Mouse (Mus musculus) midbrain, embryonic 11.5 days (tissue): ENCODE measurements around the gene Akap6. TPM values are rescaled to one million over a fixed set of nuclear protein-coding genes. Genes with fewer than 3 reads are reported as not detected.
A peak's percentile ranks its signal among the peaks of the same experiment; 100 is the strongest.

Source experiments
- ATAC-seq: fragments of 200-750 bp; cut with Nextera tagmentation; 2 replicates; pipeline ENCODE4 v1.8.0; 2017; ENCODE audit warnings: moderate TSS enrichment, moderate library complexity; ENCODE audit not compliant: low FRiP score
- DNase-seq: peaks from one replicate; pipeline ENCODE4 v3.0.0; 2015; ENCODE audit warnings: low spot score; ENCODE audit errors: missing footprints
- H3K27ac ChIP-seq: fragments of 300-500 bp; sonication (generic); 2 replicates; pipeline ENCODE4 v1.5.1; 2014; ENCODE audit warnings: low read depth, low read length
- H3K27me3 ChIP-seq: fragments of 300-500 bp; sonication (generic); 2 replicates; pipeline ENCODE4 v1.6.1; 2014; ENCODE audit warnings: mild to moderate bottlenecking, low read length, moderate library complexity, mixed read lengths; ENCODE audit not compliant: control insufficient read depth, insufficient read depth
- H3K36me3 ChIP-seq: fragments of 300-500 bp; sonication (generic); 2 replicates; pipeline ENCODE4 v1.6.1; 2014; ENCODE audit warnings: mild to moderate bottlenecking, low read length, moderate library complexity, mixed read lengths; ENCODE audit not compliant: control insufficient read depth, insufficient read depth
- H3K4me1 ChIP-seq: fragments of 300-500 bp; sonication (generic); 2 replicates; pipeline ENCODE4 v1.6.1; 2014; ENCODE audit warnings: low read length; ENCODE audit not compliant: control insufficient read depth, insufficient read depth
- H3K4me2 ChIP-seq: fragments of 300-500 bp; sonication (generic); 2 replicates; pipeline ENCODE4 v1.6.1; 2014; ENCODE audit warnings: mild to moderate bottlenecking, moderate library complexity
- H3K4me3 ChIP-seq: fragments of 300-500 bp; sonication (generic); 2 replicates; pipeline ENCODE4 v1.5.1; 2014; ENCODE audit warnings: low read depth, low read length
- H3K9ac ChIP-seq: fragments of 300-500 bp; sonication (generic); 2 replicates; pipeline ENCODE4 v1.6.1; 2014; ENCODE audit warnings: low read length
- H3K9me3 ChIP-seq: fragments of 300-500 bp; sonication (generic); 2 replicates; pipeline ENCODE4 v1.6.1; 2016; ENCODE audit warnings: low read length; ENCODE audit not compliant: control insufficient read depth
- WGBS: fragments of 180-500 bp; shearing (Covaris S2); extraction: QIAGEN DNeasy Blood & Tissue Kit; methylation state at CpG from one replicate; pipeline ENCODE4 v1.1.7; 2014; 5-methylcytosine and 5-hydroxymethylcytosine counted together
- polyA plus RNA-seq: library from polyadenylated mRNA; unstranded; fragments of >200 nt; fragmentation: Nextera tagmentation; extraction: Ambion mirVana; gene quantifications from 2 replicates; pipeline ENCODE4 v1.2.1, GENCODE M21; 2014

The Akap6 gene
- polyA plus RNA-seq, 1 experiment from 2014 or later, result 16.5 TPM

GRCm38 (mm10) chr12:52957587-52957986 lies 258.4 kb downstream of the Akap6 start:
- Histone ChIP-seq H3K9me3 (no peaks in the 10 kb centered on the region), H3K4me2 (no peak overlapping the region), H3K27me3 (no peaks in the 10 kb centered on the region), H3K4me1 (no peaks in the 10 kb centered on the region), H3K9ac (no peak overlapping the region), H3K27ac (no peak overlapping the region), H3K36me3 (no peaks in the 10 kb centered on the region), H3K4me3 (no peak overlapping the region)
- WGBS, result 87% methylated on average over 3 of the region's 3 CpGs
- ATAC-seq (no peak), DNase-seq (no peak)

GRCm38 (mm10) chr12:52957994-52958393 lies 258.8 kb downstream of the Akap6 start:
- no peak for DNase-seq
- no peaks in the 10 kb centered on the region for H3K4me1 ChIP-seq
- no peak overlapping the region for H3K27ac ChIP-seq
- H3K36me3 ChIP-seq, result no peaks in the 10 kb centered on the region
- no peak overlapping the region for H3K4me2 ChIP-seq
- H3K9ac ChIP-seq, result no peak overlapping the region
- ATAC-seq, result no peak
- H3K27me3 ChIP-seq, result no peaks in the 10 kb centered on the region
- H3K4me3 ChIP-seq, result no peak overlapping the region
- WGBS, result 51% methylated on average over 3 of the region's 3 CpGs
- H3K9me3 ChIP-seq, result no peaks in the 10 kb centered on the region

- Histone ChIP-seq H3K36me3 (no peaks in the 10 kb centered on the region), H3K27ac (no peak overlapping the region), H3K9ac (no peak overlapping the region), H3K4me2 (no peak overlapping the region), H3K4me3 (no peak overlapping the region), H3K9me3 (no peaks in the 10 kb centered on the region), H3K4me1 (no peaks in the 10 kb centered on the region), H3K27me3 (no peaks in the 10 kb centered on the region)
- no peak for ATAC-seq
- DNase-seq, result no peak
- WGBS, result 82% methylated on average over 6 of the region's 6 CpGs
These were observed 292.6 kb downstream of the Akap6 start for GRCm38 (mm10) chr12:52991745-52992144.

- WGBS, result 28% methylated on average over 3 of the region's 3 CpGs
- Histone ChIP-seq H3K27ac (no peak overlapping the region), H3K4me1 (peaks cover 5% of the 10 kb centered on the region; the same call in 1 of the 2 replicates), H3K9me3 (no peaks in the 10 kb centered on the region), H3K27me3 (no peaks in the 10 kb centered on the region), H3K4me3 (no peak overlapping the region), H3K9ac (no peak overlapping the region), H3K36me3 (no peaks in the 10 kb centered on the region), H3K4me2 (no peak overlapping the region)
- ATAC-seq (no peak), DNase-seq (no peak)
These were observed 313.2 kb downstream of the Akap6 start for GRCm38 (mm10) chr12:53012336-53012735.

GRCm38 (mm10) chr12:53014539-53014938 lies 315.4 kb downstream of the Akap6 start:
- Histone ChIP-seq H3K4me2 (no peak overlapping the region), H3K27me3 (no peaks in the 10 kb centered on the region), H3K36me3 (no peaks in the 10 kb centered on the region), H3K27ac (no peak overlapping the region), H3K4me1 (peaks cover 5% of the 10 kb centered on the region; the same call in 1 of the 2 replicates), H3K9ac (no peak overlapping the region), H3K9me3 (no peaks in the 10 kb centered on the region), H3K4me3 (no peak overlapping the region)
- 91% methylated on average over 6 of the region's 6 CpGs for WGBS
- no peak for ATAC-seq
- DNase-seq, result no peak

- 53% methylated on average over 9 of the region's 9 CpGs for WGBS
- DNase-seq (peak; percentile 87), ATAC-seq (no peak)
- no peaks in the 10 kb centered on the region for H3K36me3 ChIP-seq
- H3K9ac ChIP-seq, result no peak overlapping the region
- no peak overlapping the region for H3K4me2 ChIP-seq
- no peaks in the 10 kb centered on the region for H3K9me3 ChIP-seq
- no peaks in the 10 kb centered on the region for H3K27me3 ChIP-seq
- no peak overlapping the region for H3K27ac ChIP-seq
- H3K4me1 ChIP-seq, result peaks cover 16% of the 10 kb centered on the region; the same call in 1 of the 2 replicates
- no peak overlapping the region for H3K4me3 ChIP-seq
These were observed 325.5 kb downstream of the Akap6 start for GRCm38 (mm10) chr12:53024575-53025246.

- no peaks in the 10 kb centered on the region for H3K36me3 ChIP-seq
- no peaks in the 10 kb centered on the region for H3K9me3 ChIP-seq
- no peak overlapping the region for H3K27ac ChIP-seq
- DNase-seq, result no peak
- H3K4me3 ChIP-seq, result no peak overlapping the region
- WGBS, result 89% methylated on average over 4 of the region's 4 CpGs
- no peak overlapping the region for H3K9ac ChIP-seq
- no peaks in the 10 kb centered on the region for H3K27me3 ChIP-seq
- H3K4me2 ChIP-seq, result no peak overlapping the region
- no peak for ATAC-seq
- peaks cover 18% of the 10 kb centered on the region; the same call in 1 of the 2 replicates for H3K4me1 ChIP-seq
These were observed 328.1 kb downstream of the Akap6 start for GRCm38 (mm10) chr12:53027308-53027707.

- Histone ChIP-seq H3K4me3 (no peak overlapping the region), H3K9ac (no peak overlapping the region), H3K27ac (no peak overlapping the region), H3K36me3 (no peaks in the 10 kb centered on the region), H3K27me3 (no peaks in the 10 kb centered on the region), H3K4me1 (peaks cover 23% of the 10 kb centered on the region), H3K4me2 (no peak overlapping the region), H3K9me3 (no peaks in the 10 kb centered on the region)
- DNase-seq, result no peak
- WGBS, result 61% methylated on average over 5 of the region's 5 CpGs
- no peak for ATAC-seq
These were observed 329.7 kb downstream of the Akap6 start for GRCm38 (mm10) chr12:53028926-53029325.

- H3K4me1 ChIP-seq, result peaks cover 24% of the 10 kb centered on the region
- WGBS, result 65% methylated on average over 6 of the region's 6 CpGs
- no peak overlapping the region for H3K27ac ChIP-seq
These were observed 330.7 kb downstream of the Akap6 start for GRCm38 (mm10) chr12:53029910-53030309.

More at GRCm38 (mm10) chr12:53029910-53030309, 330.7 kb downstream of the Akap6 start:
- Histone ChIP-seq H3K36me3 (no peaks in the 10 kb centered on the region), H3K9me3 (no peaks in the 10 kb centered on the region), H3K4me2 (no peak overlapping the region), H3K4me3 (no peak overlapping the region), H3K27me3 (no peaks in the 10 kb centered on the region), H3K9ac (no peak overlapping the region)
- no peak for DNase-seq
- ATAC-seq, result no peak
